In the genomic region with DNA sequence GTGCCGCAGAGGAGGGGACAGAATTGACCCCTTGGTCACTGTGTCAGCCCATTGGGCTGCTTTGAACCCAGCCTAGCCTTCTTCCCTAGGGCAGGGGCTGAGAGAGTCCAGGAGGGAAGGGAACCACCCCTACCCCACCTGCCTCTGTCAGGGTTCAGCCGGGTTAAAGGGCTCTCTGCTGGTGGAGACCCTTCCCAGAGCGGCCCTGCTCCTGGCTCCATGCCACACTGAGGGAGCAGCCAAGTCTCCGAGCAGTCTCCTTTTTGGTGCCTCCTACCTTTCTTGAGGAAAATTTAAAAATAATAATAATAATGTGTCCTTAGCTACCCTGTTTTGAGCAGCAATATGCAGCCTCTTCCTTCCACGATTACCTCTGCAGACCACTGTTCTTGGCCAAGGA, we compare ENCODE assay signal across 18 mouse cellular contexts.
"Had no signal": no experiment of that assay in that cellular context is flagged by ENCODE, and none has a peak within 500 bp of the region (broad histone marks: within the 10 kb centered on the region; RNA-seq: fewer than 3 reads in every experiment).

No protein-coding gene starts in this region.

- H3K9ac ChIP-seq: lung, embryonic 14.5 days; midbrain, embryonic 12.5 days; neural tube, embryonic 12.5 days had no signal

- H3K4me2 ChIP-seq: lung, embryonic 14.5 days; midbrain, embryonic 12.5 days had no signal

- H3K27ac ChIP-seq: midbrain, embryonic 10.5 days; midbrain, embryonic 12.5 days; neural tube, embryonic 12.5 days had no signal

- H3K4me3 ChIP-seq: midbrain, embryonic 12.5 days; myocyte; neural tube, embryonic 12.5 days had no signal

- H3K9me3 ChIP-seq: midbrain, embryonic 10.5 days; midbrain, embryonic 12.5 days; neural tube, embryonic 12.5 days had no signal

- ATAC-seq: midbrain, embryonic 16.5 days had no signal

- DNase-seq: lung, adult 18-20 months; lung, embryonic 14.5 days; lung, postnatal 10 days; lung, postnatal 4 days; midbrain, embryonic 14.5 days; retina, postnatal 1 day; right cerebral cortex, adult 18-20 months; right cerebral cortex, postnatal 25 days; right cerebral cortex, postnatal 4 days; spleen, adult 18-20 months; thymus, adult 18-20 months; thymus, postnatal 14 days; thymus, postnatal 36 days had no signal

- H3K36me3 ChIP-seq: midbrain, embryonic 10.5 days; midbrain, embryonic 12.5 days; neural tube, embryonic 12.5 days had no signal
